Mouse (Mus musculus) urinary bladder, postnatal 10 days (tissue): Measurements from ENCODE around the gene Cpne9.

Experiments used
- DNase-seq: peaks from one replicate; pipeline ENCODE4 v3.0.0; 2022; ENCODE audit warnings: low spot score

The Cpne9 gene

DNA sequence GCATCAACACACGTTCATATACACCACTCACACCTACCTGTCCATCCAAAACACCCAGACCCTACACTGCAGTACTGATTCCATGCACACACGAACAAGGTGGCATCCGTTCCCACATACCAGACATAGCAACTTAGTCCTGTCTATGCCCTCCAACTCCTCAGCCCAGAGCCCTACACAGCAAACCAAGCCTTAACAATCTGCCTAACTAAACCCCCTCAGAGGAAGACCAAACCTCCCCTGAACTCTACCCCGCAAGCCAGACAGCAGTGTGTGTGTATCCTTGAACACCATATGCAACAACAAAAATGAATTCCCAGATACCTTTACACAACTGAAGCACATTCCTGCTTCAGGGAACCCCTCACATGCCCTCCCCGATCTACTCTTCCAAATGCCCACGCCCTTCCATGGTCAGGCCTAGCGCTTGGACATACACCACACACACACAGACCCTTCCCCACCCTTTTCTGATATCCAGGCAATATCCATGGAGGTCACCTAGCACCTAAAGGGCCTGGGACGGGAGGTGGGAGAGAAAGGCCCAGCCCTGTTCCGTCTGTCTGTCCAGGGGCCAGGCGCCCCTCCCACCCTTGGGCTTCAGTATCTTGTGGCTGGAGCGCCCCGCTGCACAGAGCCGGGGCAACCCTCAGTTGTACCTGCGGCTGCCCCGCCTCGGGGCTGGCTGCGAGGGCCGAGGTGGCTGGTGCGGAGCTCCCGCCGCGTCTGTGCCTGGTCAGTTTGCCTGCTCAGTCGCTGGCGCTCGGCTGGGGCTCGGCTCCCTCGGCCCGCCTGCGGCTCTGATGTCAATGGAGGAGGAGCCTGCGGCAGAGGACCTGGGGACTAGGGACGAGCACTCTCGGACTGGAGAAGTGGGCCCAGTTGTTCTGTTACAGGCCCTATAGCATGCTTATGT, 61.3 kb downstream of the Cpne9 start, which contains the start of gene Camk1:
Gene Camk1, minus strand, starts transcription at position 808 of the 916 bp plus-strand sequence.
- DNase-seq = peak; percentile 34

DNA sequence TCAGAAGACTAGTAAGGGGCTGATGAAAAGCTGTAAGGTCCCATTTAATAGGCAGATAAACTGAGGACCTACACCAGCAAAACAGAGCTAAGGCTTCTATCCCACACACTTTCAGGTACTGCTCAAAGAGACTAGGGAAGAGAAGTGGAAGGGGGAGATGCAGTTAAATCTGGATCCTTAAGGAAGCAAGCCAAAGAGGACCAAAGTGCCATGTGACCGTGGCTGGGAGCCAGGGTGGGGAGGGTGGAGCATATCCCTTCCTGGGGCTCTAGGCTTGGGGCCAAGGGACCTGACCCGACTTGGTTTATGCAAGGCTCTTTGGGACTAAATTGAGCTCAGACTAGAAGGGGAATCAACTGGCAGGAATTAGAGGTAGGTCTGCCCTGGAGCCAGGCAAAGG, 62.2 kb downstream of the Cpne9 start:
- DNase-seq = no peak

DNA sequence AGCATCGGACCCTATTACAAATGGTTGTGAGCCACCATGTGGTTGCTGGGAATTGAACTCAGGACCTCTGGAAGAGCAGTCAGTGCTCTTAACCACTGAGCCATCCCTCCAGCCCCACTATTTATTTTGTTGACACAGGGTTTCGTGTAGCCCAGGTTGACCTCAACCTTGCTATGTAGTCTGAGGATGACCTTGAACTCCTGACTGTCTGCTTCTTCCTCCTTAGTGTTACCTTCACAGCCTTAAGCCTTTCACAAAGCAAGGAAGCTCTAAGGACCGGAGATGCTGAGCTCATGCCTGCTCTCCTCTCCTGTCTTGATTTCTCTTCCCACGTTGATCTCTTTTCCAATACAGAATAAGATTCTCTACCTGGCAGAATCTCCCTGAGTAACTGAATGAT, 64.8 kb downstream of the Cpne9 start:
- DNase-seq = no peak

DNA sequence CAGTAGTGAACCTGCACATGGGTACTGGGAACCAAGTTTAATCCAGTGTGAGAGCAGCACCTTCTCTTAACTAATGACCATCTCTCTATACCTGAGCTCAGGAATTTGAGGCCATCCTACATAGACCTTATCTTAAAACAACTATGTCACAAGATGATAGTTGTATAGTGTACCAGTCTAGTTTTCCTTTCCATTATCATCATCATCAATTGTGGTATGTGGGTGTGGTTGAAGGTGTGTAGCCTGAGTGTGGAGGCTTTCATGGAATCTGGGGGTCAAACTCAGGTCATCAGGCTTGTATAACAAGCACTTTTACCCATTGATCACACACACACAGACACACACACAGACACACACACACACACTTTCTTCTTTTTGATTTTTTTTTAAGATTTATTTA, 68.4 kb downstream of the Cpne9 start:
- no peak for DNase-seq

DNA sequence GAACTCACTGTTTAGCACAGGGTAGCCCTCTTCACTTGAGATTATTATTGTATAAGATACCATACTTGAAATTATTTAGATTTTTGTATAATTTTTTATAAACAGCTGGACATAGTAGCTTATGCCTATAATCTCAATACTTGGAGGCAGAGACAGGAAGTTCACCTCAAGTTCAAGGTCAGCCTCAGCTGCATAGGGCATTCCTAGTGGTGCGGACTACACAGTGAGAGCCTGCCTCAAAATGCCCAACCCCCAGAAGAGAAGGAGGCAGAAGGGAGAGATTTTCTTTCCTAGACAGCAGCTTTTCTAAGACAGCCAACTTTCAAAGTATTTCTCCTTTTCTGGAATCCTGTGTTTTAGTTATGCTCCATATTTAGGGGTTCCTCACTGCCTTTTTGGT, 69.1 kb downstream of the Cpne9 start:
- DNase-seq = no peak

DNA sequence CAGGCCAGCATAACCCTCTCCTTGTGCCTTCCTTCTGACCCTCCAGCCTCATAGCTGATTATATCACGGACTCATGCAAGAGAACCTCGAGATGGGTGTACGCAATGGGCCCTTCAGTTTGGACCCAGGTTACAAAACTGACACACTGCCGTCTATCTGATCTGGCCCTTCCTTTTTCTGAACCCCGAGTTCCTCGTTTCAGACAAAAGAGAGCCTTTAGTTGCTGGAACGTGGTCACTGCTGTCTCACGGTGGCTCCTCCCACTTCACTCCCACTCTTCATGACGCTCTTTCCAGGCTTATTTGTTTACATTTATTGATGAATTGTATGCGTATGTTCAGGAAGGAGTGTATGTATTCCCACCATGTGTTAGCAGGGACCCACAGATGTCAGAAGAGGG, 69.5 kb downstream of the Cpne9 start:
- DNase-seq = no peak

DNA sequence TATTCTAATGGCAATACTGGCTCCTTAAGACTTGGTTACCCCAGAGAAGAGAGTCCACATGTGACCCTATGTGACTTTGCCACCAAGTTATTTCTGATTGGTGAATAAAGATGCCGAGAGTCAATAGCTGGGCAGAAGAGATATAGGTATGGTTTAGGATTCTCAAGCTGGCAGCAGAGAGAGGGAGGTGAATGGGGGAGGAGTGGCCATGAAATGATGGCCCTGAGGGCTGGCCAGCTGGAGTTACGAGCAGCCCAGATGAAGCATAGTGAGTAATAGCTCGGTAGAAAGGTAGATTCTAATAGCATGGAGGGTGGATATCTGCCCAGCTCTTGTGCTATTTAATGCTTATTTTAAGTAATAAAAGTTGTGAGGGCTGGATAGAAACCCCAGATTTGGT, 70.7 kb downstream of the Cpne9 start:
- DNase-seq = no peak

DNA sequence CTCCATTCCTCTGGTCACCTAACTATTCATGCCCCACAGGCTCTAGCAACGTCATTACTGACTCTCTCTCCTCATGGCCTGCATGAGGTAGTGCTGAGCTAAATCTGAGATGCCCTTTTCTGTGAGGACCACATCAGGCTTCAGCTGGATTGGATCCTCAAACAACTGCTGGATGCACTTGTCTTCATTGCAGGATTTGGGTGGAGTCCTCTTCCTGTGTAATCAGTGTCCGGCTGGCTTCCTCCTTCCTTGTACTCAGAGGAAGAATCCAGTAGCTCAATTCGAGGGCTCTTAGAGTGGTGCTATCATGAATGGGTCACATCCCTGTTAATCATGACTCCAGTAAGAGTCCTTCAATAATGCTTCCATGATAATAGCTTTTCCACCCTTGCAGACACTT, 71.6 kb downstream of the Cpne9 start:
- no peak for DNase-seq
